Mouse (Mus musculus) heart, embryonic 13.5 days (tissue): ENCODE results near the gene Lca5. TPM values are rescaled to one million over a fixed set of nuclear protein-coding genes. Genes with fewer than 3 reads are reported as not detected.

Source experiments
- ATAC-seq: fragments of 200-750 bp; cut with Nextera tagmentation; 2 replicates; pipeline ENCODE4 v1.8.0; 2017; ENCODE audit warnings: moderate TSS enrichment; ENCODE audit not compliant: insufficient number of reproducible peaks, low FRiP score, low TSS enrichment; ENCODE audit errors: extremely low read depth
- H3K27ac ChIP-seq: fragments of 300-500 bp; sonication (generic); replicated peaks from 2 replicates; pipeline ENCODE4 v1.5.1; 2015; ENCODE audit warnings: moderate library complexity, mild to moderate bottlenecking, inconsistent platforms
- H3K27me3 ChIP-seq: fragments of 300-500 bp; sonication (generic); replicated peaks from 2 replicates; pipeline ENCODE4 v1.6.1; 2015; ENCODE audit warnings: mild to moderate bottlenecking, inconsistent platforms
- H3K36me3 ChIP-seq: fragments of 300-500 bp; sonication (generic); 2 replicates; pipeline ENCODE4 v1.6.1; 2015; ENCODE audit warnings: mild to moderate bottlenecking, inconsistent platforms
- H3K4me1 ChIP-seq: fragments of 300-500 bp; sonication (generic); 2 replicates; pipeline ENCODE4 v1.6.1; 2015; ENCODE audit warnings: inconsistent platforms
- H3K4me2 ChIP-seq: fragments of 300-500 bp; sonication (generic); 2 replicates; pipeline ENCODE4 v1.6.1; 2015; ENCODE audit warnings: inconsistent platforms, mild to moderate bottlenecking, moderate library complexity
- H3K4me3 ChIP-seq: fragments of 300-500 bp; sonication (generic); 2 replicates; pipeline ENCODE4 v1.5.1; 2015; ENCODE audit warnings: moderate library complexity, mild to moderate bottlenecking, inconsistent platforms
- H3K9ac ChIP-seq: fragments of 300-500 bp; sonication (generic); 2 replicates; pipeline ENCODE4 v1.6.1; 2015; ENCODE audit warnings: inconsistent platforms, mild to moderate bottlenecking, moderate library complexity
- H3K9me3 ChIP-seq: fragments of 300-500 bp; sonication (generic); 2 replicates; pipeline ENCODE4 v1.6.1; 2016; ENCODE audit warnings: inconsistent platforms
- WGBS: fragments of 180-500 bp; shearing (Covaris S2); methylation state at CpG from one replicate; pipeline ENCODE4 v1.1.7; 2015; ENCODE audit warnings: mixed read lengths; 5-methylcytosine and 5-hydroxymethylcytosine counted together
- polyA plus RNA-seq: library from polyadenylated mRNA; unstranded; fragments of >200 nt; fragmentation: Nextera tagmentation; extraction: Ambion mirVana; gene quantifications from 2 replicates; pipeline ENCODE4 v1.2.1, GENCODE M21; 2015

Gene Lca5
- polyA plus RNA-seq, 1 experiment from 2014 or later = 9.5 TPM

DNA sequence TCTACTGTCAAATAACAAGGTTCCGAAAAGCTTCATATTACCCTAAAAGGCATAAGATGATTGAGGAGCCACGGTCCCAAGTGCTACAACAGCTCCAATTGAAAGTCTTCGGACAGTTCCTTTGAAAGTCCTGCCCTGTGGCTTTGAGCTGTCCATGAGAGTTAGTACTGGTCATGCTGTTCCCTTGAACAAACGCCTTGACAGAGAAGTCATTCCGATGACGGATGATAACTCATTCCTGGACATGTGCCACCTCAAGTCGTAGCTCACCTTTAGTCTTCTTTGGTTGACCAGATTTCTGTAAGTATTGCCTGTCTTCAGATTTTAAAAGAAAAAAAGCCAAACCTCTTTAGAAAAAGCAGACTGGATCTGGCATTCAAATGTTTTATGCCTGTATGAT, 87.6 kb downstream of the Lca5 start:
- H3K4me3 ChIP-seq = no peak overlapping the region
- 0 out of 2 replicates have a peak, but pooled peaks cover 4% of the 10 kb centered on the region for H3K27me3 ChIP-seq
- no peak overlapping the region for H3K4me2 ChIP-seq
- H3K9ac ChIP-seq = no peak overlapping the region
- no peaks in the 10 kb centered on the region for H3K36me3 ChIP-seq
- ATAC-seq = no peak
- H3K27ac ChIP-seq = no peak overlapping the region
- H3K9me3 ChIP-seq = no peaks in the 10 kb centered on the region
- peaks cover 34% of the 10 kb centered on the region for H3K4me1 ChIP-seq
- 65% methylated on average over 7 of the region's 7 CpGs for WGBS

DNA sequence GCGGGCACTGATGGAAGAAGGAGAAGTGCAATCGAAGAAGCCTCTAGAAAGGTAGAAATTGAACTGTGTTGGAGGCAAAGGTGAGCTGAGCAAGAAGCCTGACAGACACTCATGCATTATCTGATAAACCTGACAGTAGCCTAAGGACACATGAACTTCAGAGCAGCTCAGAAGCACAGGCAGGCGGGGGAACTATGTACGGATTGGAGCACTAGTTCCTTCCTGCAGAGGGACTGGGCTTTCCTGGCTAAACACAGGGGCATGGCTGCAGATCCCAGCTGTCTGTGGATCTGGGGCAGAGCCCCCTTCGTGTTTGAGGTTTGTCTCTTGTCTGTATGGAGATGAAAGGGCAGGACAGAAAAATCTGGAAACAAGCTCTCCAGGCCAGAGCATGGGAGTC, 89.8 kb downstream of the Lca5 start:
- ATAC-seq = no peak
- Histone ChIP-seq H3K4me3 (no peak overlapping the region), H3K4me1 (peaks cover 34% of the 10 kb centered on the region), H3K9ac (no peak overlapping the region), H3K36me3 (no peaks in the 10 kb centered on the region), H3K4me2 (no peak overlapping the region), H3K9me3 (no peaks in the 10 kb centered on the region), H3K27me3 (0 out of 2 replicates have a peak, but pooled peaks cover 4% of the 10 kb centered on the region), H3K27ac (peak overlapping the region; percentile 59)
- 57% methylated on average over 5 of the region's 5 CpGs for WGBS

- H3K9me3 ChIP-seq = no peaks in the 10 kb centered on the region
- no peak overlapping the region for H3K4me2 ChIP-seq
- H3K4me3 ChIP-seq = no peak overlapping the region
- 0 out of 2 replicates have a peak, but pooled peaks cover 4% of the 10 kb centered on the region for H3K27me3 ChIP-seq
- peak overlapping the region; percentile 59 for H3K27ac ChIP-seq
- no peak; the same call in 1 of the 2 replicates for ATAC-seq
- WGBS = 19% methylated on average over 5 of the region's 5 CpGs
- H3K9ac ChIP-seq = no peak overlapping the region
- no peaks in the 10 kb centered on the region for H3K36me3 ChIP-seq
- H3K4me1 ChIP-seq = peaks cover 34% of the 10 kb centered on the region
Observed at GRCm38 (mm10) chr9:83350613-83351012, 90.3 kb downstream of the Lca5 start.

DNA sequence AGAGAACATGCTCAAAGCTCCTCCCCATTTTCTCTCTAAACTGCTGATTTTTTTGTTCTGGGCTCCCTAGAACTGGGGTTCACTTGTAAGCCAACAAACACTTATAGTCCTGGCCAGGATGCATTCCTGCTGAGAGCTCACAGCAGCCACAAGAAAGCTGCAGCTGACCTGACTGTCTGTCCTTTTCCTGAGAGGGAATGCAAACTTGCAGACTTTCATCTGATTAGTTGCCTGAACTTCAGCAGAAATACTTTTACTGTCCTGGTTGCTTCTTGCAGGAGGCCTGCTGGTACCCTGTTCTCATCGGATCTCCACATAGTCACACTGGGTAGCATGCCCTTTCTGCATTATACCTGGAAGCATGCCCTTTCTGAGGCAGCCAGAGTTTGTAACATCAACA, 91.0 kb downstream of the Lca5 start:
- peak overlapping the region; percentile 30 for H3K27ac ChIP-seq
- H3K9ac ChIP-seq = 0 out of 2 replicates have a peak overlapping the region, but pooled peaks have one; percentile 34
- WGBS = 30% methylated on average over 1 of the region's 1 CpGs
- 0 out of 2 replicates have a peak, but pooled peaks cover 4% of the 10 kb centered on the region for H3K27me3 ChIP-seq
- H3K36me3 ChIP-seq = no peaks in the 10 kb centered on the region
- no peak overlapping the region for H3K4me3 ChIP-seq
- peaks cover 34% of the 10 kb centered on the region for H3K4me1 ChIP-seq
- H3K9me3 ChIP-seq = no peaks in the 10 kb centered on the region
- ATAC-seq = no peak
- H3K4me2 ChIP-seq = no peak overlapping the region

GRCm38 (mm10) chr9:83349504-83349903, 91.4 kb downstream of the Lca5 start:
- H3K4me1 ChIP-seq = peaks cover 34% of the 10 kb centered on the region
- 9% methylated on average over 3 of the region's 3 CpGs for WGBS
- peak overlapping the region; percentile 30; the same call in 1 of the 2 replicates for H3K27ac ChIP-seq
- no peak overlapping the region for H3K4me3 ChIP-seq
- H3K9ac ChIP-seq = no peak overlapping the region
- ATAC-seq = no peak
- no peak overlapping the region for H3K4me2 ChIP-seq
- H3K9me3 ChIP-seq = no peaks in the 10 kb centered on the region
- H3K36me3 ChIP-seq = no peaks in the 10 kb centered on the region
- H3K27me3 ChIP-seq = 0 out of 2 replicates have a peak, but pooled peaks cover 4% of the 10 kb centered on the region

GRCm38 (mm10) chr9:83347521-83347920, 93.4 kb downstream of the Lca5 start:
- H3K4me1 ChIP-seq = peaks cover 34% of the 10 kb centered on the region
- H3K27me3 ChIP-seq = 0 out of 2 replicates have a peak, but pooled peaks cover 4% of the 10 kb centered on the region
- H3K4me2 ChIP-seq = no peak overlapping the region
- no peak for ATAC-seq
- no peak overlapping the region for H3K4me3 ChIP-seq
- H3K9ac ChIP-seq = no peak overlapping the region
- H3K36me3 ChIP-seq = no peaks in the 10 kb centered on the region
- WGBS = 78% methylated on average over 5 of the region's 5 CpGs
- no peak overlapping the region for H3K27ac ChIP-seq
- no peaks in the 10 kb centered on the region for H3K9me3 ChIP-seq

DNA sequence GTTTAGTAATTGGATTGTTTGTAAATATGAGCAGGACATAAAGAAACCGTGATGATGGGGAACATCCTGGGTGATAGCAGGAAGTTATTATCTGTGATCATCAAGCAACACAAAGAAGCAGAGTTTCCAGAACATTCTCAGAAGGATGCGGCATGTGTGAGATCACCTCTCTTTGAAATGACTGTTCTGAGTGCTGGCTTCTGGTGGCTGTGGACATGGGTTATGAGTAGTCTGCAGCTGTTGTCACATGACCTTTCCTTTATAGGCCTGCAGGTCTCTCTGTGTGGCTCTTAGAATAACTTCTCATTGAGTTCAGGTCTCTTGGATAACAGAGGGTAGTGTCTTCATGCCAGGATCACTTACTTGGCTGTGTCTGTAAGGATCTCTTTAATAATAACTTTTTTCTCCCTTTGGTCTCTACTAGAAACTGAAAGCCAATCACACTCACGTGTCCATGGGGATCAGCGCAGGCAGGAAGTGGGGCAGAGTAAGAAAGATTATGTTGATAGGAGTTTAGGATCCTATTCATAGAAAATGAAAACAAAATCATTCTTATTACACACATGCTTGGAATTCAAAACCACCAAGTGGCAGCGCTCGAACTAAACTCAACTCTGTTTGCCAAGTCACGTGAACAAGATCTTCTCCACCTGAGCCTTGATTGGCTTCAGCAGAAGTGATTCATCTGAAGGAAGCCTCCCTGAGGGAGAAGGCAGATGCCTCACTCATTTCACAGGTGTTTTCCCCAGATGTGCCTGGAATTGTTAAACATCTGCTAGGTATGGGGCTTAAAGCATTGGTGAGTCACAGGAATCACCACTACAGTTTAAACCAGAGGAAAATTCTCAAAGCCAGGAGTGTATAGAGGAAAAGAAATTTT, 98.2 kb downstream of the Lca5 start:
- 77% methylated on average over 7 of the region's 7 CpGs for WGBS
- H3K27ac ChIP-seq = no peak overlapping the region
- no peaks in the 10 kb centered on the region for H3K36me3 ChIP-seq
- no peaks in the 10 kb centered on the region for H3K9me3 ChIP-seq
- ATAC-seq = no peak
- no peak overlapping the region for H3K9ac ChIP-seq
- H3K27me3 ChIP-seq = no peaks in the 10 kb centered on the region
- H3K4me1 ChIP-seq = no peaks in the 10 kb centered on the region
- H3K4me2 ChIP-seq = no peak overlapping the region
- no peak overlapping the region for H3K4me3 ChIP-seq

Other genes with a start within 250 kb of the Lca5 start
- 15.0 and 18.6 TPM in 2 replicates for gene Sh3bgrl2, start 107.2 kb upstream of the Lca5 start, polyA plus RNA-seq